Mouse (Mus musculus) T-helper 2 cell (primary cell): ENCODE results near the gene Tfec.

ENCODE experiments used
- in situ Hi-C: fragments of 300-600 bp; cut with MboI, MseI; formaldehyde crosslinking; loops from one replicate; pipeline ENCODE4 v1.15.1; 2025; ENCODE audit warnings: high pct_unique_total_duplicates

Gene Tfec

GRCm38 (mm10) chr6:16796914-16797313 lies 101.3 kb downstream of the Tfec start:
- in situ Hi-C loops: loop anchor here (10.0 kb wide), 1 partner anchor 1068 kb away; no protein-coding TSS in a partner anchor

- in situ Hi-C loops: loop anchor here (10.0 kb wide), 1 partner anchor 1071 kb away; no protein-coding TSS in a partner anchor
Observed at GRCm38 (mm10) chr6:16794036-16794435, 104.2 kb downstream of the Tfec start.

GRCm38 (mm10) chr6:16785166-16785565 lies 113.1 kb downstream of the Tfec start:
- in situ Hi-C loops: no loop called here
